Mouse (Mus musculus) monocyte, adult 5-6 weeks (primary cell): ENCODE results near the gene Dmac1. TPM values are rescaled to one million over a fixed set of nuclear protein-coding genes. Genes with fewer than 3 reads are reported as not detected.
"Not testable (repeated sequence)": the region's sequence is repeated elsewhere in the genome, so short reads cannot be mapped to it uniquely, and the experiment has no call there.

Experiments
- ATAC-seq: fragments of 153-309, 156-312 bp; replicated peaks from 2 replicates; pipeline ENCODE4 v1.8.0; 2017; ENCODE audit warnings: mild to moderate bottlenecking; ENCODE audit not compliant: low TSS enrichment, insufficient number of reproducible peaks, severe bottlenecking, poor library complexity, low FRiP score
- total RNA-seq: library from RNA; stranded (forward); fragments of 200-1000, 200-491, 200-594 nt; gene quantifications from 3 replicates; pipeline ENCODE4 v1.2.3, GENCODE M21; 2017

Gene Dmac1
- total RNA-seq, result 20.4 to 41.1 TPM (median 30.9 TPM) in 3 replicates

DNA sequence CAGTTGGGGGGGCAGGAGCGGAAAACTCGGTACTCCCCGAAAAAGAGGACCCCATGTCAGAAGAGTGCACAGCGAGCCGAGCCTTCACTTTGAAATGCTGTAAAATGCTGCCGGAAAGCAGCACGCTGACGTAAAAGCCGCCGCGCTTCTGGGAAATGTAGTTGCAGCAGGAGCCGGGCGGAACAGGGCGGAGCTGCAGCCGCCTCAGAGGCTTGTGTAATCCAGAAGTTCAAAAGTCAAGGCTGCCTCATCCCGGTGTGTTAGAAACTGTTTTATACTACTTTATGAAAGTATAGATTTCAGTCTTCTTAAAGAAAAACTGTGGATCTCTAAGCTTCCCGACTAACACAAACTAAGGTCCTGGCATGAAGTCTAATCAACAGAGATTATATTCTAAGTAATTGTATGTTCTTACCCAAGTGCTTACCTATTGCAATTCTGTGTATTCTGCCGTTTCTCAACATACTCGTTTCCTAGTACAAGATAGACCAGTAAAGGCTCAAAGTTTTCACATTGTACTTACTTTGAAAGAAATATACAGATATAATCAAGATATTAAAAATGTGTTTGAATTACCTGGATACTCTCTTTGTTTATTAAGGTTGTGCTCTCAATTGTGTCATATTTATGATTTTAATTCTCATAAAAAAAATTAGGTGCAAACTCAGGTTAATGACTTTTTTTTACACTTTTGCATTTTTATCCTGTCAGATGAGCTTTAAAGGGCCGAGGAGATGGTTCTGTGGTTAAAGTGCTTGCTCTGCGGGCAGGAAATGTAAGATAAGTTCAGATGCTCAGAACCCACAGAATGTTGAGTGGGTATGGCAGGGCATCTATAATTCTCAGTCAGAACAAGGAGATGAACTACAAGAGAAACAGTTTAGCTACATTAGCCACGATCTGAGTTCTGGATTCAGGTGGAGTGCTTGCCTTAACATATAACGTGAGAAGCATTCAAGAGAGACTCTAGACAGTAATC, at the start of gene Dmac1:
TSS of gene Dmac1 (minus strand) at position 109 of the 979 bp plus-strand sequence.
- peak; percentile 97 for ATAC-seq

DNA sequence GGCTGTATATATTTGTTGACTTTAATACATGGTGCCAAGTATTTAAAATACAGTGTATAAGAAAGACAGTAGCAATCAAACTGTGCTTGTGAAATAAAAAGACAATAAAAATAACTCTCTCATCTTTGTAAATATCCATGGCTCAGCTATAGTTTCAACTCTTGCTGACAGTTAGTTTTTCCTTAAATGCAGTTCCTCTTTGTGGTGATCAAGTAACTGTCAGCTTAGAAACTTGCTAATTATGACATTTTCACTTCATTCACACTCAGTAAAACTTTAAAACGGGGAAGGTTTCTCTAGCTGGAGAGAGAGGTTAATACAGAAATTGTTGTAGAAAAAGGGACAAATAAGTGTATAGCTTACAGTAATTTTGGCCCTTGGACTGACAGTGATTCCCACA, 37.3 kb upstream of the Dmac1 start:
- no peak for ATAC-seq

DNA sequence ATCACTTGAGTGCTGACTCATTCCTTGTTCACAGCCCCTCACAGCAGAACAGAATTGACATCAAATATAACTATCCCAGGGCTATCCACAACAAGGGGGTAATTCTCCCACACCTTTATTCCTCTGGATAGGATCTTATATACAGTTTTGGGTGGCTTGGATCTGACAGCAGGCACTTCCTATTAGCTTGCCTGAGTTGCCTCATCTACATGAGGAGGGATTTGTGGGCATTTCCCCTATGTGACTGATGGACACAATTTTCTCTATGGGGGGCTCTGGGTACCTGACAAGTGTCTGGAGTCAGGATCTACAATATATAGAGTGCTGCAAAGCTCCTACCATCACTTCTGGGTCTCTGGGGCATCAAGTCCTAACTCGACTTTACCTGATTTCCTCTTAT, 36.9 kb upstream of the Dmac1 start:
- ATAC-seq, result no peak

DNA sequence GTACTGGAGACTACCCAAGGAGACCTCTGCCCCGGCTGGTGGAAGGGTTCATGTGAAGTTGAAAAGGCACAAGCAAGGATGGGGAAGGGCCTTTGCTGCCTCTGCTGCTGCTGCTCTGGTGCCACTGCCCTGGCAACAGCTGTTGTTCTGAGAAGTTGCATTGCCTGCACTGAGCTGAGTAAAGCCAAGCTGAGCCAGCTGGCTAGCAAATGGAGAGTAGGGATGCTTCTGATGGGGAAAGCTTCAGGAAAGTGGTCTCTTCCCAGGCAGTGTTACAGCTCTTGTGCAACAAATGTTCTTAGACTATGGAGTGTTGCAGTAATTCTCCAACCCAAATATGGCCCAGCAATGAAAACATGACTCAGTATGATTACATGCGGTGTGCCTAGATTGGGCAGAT, 33.8 kb upstream of the Dmac1 start:
- ATAC-seq, result no peak

DNA sequence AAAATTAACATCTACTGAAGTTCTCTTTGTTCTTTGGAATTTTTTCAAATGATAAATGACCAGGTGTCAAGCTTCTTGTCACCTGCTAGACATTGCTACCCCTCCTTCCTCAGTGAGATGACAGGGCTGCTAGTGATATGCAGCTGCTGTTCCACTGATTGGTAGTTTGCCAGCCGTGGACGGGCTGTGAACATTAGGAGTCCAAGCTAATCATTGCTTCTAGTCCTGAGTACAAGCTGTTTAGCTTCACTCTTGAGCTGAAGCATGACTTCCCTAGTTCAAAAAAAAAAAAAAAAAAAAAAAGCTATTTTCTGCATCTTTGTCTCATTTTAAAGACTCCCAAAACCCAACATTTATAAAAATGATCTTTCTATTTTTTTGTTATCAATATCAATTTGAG, 33.2 kb upstream of the Dmac1 start:
- no peak for ATAC-seq

DNA sequence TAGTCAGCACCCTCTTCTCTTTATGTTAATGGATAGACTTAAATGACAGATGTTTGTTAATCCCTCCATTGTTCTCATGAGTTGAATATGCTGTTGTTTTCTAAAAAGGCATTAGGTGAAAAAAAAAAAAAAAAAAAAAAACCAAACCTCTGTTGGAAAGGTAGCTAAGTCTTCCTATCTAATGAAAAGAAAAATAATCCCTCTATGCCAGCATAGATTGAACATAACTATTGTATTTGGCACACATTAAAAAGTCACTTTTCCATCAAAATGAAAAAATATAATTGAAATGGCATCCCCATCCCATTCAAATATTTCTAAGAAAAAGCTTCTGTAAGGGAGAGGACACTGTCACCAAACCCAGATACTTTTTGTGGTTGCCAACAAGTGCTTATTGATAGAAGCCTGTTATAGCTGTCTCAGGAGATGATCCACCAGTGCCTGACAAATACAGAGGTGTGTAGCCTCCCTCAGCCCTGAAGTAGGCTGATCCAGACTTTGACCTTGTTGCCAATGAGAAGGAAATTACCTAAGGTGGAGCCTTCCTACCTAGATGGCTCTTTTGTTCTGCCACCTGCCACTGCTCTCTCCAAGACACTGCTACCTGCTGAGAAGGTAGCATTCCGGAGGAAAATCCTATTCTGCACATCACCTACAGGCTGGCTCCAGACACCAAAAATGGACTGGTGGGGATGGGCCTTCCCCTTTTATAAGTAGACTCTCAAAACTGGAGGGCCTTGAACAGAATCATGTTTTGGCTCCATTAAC, 22.3 kb upstream of the Dmac1 start:
- no peak for ATAC-seq

DNA sequence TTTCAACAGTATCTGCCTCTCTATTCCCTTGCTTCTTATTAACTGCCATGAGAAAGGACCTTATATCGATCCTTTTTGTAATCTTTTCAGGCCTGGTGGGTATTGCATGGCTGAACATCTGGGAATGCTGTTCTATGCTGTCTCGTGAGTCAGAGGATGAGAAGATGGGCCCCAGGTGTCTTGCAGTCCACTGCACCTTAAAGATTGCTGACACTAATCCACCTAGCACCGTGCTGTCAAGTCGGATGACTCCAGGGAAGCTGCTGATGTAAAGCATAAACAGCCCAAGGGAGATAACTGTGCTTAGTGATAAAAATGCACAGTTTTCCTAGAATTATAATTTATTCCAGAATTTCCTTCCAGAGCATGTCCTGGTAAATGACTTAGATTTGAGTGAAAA, 14.2 kb upstream of the Dmac1 start:
- no peak for ATAC-seq

DNA sequence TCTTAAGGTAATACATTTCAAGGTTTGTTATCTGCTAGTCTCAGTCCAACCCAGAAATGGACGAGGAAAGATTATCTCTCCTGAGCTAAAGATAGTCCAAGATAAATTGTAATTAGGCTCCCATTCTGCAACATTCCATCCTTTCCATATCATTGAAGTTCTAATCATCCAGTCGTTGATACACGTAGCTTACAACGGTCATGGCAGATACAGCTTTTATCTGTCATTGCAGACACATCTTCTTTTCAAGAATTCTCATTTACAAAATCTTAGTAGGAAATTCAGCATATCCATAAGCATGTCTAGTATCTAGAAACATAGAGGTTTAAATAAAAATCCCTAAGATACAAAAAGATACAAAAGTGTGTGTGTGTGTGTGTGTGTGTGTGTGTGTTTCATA, 13.0 kb upstream of the Dmac1 start:
- no peak for ATAC-seq

DNA sequence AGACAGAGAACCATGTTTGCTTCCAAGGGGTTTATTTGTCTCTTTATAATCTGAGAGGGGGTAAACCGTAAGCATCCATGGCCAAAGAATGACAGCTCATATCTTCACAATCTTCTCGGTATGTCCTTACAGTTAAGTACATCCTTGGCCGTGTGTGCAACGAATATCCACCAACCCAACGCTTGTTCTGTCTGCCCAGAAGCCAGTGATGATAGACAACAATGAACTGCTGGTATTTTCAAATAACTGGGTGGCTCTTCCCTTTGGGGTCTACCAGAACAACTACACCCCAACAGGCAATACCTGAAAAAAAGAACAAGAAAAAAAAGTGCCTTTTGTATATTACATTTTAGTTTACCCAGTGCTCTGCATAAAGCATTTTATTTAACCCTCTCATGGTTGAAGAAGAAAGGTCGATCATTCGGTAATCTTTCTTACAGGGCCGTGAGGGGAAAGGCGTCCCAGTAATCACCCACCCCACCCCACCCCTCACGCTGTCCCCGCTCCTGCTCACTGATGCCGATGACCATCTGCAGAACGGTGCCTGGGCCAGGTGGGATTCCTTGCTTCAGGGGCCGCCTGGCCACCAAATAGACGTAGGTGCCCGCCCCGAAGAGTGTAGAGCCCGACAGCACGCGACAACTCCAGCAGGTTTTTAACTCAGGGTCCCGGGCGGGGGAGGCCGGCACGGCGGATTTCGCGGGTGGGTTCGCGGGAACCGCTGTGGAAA, 473 bp downstream of the Dmac1 start:
- 0 out of 2 replicates have a peak, but pooled peaks have one; percentile 3 for ATAC-seq

DNA sequence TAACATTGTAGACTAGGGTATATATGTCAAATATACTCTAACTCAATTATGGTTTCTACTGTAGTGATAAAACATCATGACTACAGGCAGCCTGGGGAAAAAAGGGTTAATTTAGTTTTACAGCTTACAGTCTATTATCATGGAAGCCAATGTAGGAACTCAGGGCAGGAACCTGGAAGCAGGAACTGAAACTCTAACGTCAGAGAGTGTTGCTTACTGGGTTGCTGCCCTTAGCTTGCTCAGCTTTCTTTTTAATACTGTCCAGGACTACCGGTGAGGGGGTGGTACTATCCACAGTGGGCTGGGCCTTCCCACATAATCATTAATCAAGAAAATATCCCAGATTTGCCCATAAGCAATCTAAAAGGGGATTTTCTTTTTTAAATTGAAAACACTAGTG, 2.4 kb downstream of the Dmac1 start:
- peak; percentile 75 for ATAC-seq

DNA sequence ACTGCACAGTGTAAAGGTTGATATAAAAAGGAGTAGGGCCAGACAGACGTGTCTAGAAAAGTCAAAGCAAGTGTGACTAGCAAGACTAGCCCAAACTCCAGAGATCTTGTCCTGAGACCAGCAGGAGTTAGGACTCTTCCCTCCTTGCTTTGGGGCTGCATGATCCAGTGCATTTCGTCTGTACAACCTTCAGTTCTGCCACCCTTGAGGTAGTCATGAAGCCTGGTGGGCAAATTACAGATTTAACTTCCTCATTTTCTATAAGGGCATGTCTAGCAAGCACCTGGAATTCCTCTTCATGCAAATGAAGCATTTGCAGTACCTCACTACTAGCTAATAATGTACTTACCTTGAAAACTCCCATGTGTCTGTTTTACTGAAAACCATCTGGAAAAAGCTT, 10.2 kb downstream of the Dmac1 start:
- ATAC-seq, result no peak

DNA sequence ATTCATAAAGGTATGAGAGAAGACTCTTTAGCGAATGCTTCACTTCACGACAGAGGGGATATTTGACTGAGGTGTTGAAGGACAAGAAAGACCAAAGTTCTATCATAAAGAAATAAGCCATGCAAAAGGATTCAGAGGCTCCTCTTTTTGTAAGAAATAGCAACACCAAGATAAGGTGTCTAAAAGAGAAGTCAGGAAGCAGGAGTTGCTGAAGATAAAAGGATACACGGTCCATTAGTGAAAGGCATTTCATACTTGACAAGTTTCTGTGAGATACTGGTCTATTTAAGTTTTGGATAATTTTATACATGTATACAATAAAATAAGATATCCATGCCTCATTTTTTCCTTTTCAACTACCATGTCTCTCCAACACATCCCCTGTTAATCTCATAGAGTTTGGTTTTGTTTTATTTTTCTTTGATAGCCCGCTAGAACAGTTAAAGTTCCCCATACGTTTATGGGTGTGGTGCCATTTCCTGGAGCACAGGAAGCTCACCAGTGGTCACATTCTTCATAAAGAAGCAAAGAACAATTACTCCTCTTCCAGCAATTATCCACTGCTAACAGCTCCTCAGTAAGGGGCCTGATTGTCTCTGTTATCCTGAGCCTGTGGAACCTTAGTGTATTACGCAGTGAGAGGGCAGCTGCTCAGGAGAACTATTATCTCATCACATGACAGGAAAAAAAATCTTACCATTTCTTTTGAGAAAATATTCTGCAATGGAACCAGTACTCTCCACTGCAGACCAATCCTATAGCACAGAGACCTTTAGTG, 11.1 kb downstream of the Dmac1 start:
- no peak for ATAC-seq

DNA sequence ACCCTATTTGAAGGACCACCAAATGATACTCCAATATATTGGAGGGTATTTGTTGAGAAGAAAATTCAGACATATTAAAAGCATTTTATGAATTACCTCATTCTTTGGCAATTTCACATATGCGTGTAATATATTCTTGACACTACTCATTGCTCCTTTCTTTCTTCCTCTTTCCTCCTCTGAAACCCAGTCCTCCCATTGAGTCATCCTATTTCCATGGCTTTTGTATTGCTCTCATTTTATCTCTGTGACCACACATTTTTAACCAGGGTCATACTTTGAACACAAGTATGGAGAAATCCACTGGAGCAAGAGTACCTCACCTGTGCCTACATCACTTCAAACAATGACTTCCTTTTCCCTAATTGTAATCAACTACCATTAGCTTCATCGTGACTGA, 13.9 kb downstream of the Dmac1 start:
- no peak for ATAC-seq

DNA sequence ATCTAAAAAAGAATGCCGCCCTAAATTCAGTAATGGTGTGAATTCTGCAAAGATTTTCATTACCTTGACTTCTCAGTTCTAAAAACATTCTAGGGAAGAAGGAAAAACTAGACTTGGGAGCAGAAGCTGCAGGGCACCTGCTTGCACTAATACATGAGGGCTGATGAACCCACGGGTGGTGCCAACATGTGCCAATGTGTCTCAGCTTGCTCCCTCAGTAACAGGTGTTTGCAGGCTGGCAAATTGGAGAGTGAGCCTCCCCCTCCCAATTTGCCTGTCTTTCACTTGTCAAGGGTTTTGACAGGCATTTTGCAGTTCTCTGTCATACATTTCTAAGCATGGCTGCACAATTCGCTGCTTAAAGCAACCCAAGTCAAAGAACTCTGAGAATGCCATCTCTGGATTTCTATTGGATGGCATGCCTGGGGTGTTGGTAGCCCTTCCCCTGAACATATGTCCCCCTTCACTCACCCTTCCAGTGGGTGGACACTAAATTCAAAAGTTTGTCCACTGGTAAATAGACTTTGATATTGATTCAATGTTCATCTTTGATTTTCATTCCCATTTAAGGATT, 14.5 kb downstream of the Dmac1 start:
- no peak for ATAC-seq

DNA sequence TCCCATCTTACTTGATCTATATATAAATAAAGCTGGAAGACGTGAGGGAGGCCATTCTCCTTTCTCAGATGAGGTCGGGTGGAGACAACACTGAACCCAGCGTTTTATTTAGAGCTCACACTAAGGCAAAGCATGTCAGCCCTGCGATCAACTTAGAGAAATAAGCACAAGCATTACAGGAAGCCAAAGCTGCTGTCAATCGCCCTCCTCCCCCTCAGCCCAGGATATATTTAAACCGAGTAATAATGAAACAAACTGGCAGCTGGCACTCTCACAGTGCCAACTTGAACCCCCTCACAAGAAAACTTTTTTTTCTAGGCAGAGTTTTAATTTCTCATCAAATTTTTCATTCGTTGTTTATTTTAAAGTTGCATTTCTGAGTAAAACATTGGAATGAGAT, 15.7 kb downstream of the Dmac1 start:
- ATAC-seq, result no peak

DNA sequence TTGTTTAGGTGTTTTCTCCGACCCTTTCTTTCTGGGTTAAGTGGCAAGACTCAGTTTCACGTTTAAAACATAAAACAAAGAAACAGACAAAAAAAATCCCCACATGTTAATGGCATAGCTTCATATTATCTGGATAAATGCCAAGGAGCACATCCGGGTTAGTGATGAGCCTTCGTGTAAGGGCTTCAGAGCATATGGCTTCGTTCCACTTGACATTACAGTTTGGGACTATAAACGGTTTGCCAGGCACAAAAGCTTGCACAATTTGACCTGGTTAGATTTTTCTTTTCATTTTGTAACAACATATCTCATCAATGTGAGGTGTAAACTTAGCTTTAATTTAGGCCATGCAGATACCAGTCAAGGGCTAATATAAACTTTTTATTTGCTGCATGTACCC, 17.9 kb downstream of the Dmac1 start:
- ATAC-seq, result no peak

DNA sequence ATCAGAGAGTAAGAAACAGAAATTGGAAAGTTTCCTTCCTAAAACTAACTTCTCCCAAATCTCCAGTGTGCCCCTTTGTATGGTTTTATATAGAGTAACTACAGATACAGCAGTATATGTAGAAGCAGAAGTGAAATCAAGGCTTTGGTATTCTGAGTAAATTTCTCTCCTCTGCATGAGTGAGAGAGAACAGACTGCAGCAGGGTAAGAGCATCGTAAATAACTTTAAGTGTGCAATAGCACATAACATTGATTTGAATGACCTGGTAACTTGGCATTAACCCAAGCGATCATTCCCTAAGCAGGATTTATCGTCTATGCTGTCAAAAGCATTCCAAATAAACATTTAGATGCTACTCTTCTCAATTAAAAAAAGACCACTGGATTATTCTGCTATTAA, 18.7 kb downstream of the Dmac1 start:
- ATAC-seq, result no peak

DNA sequence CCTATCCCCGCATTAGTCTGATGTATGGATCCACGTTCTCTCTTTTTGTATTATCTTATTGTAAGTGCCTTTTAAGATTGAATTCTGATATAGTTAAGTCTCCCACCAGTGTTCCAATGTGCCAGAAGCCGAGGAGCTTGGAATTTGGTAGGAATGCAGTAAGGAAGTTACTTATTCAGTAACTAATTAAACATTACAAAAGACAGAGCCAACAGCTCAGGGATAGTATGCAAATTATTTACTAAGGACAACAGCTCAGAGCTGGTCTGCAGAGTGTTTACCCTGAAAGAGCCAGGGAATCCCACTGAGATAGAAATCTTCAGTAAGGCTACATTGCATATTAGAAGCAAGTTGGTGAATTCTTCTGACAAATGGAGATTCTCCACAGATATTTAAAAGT, 43.5 kb downstream of the Dmac1 start:
- ATAC-seq, result not testable (repeated sequence)
